Mouse (Mus musculus) MEL (cell line): ENCODE data around the gene Lpar5.

ENCODE experiments used
- CTCF ChIP-seq, 3 experiments: IDR thresholded peaks in 2 of 3; conservative IDR thresholded peaks in 1 of 3; 2 replicates each; pipeline ENCODE4 v1.5.1; 2011 to 2012; ENCODE audit warnings: low read length in 3 of 3, low read depth in 2 of 3, mild to moderate bottlenecking in 2 of 3, improper control_type of control experiment in 1 of 3, inconsistent platforms in 1 of 3, mixed read lengths in 1 of 3, moderate library complexity in 1 of 3; ENCODE audit not compliant: control insufficient read depth in 1 of 3, insufficient read depth in 1 of 3, poor library complexity in 1 of 3, severe bottlenecking in 1 of 3
- GATA1 ChIP-seq: IDR thresholded peaks from 2 replicates; pipeline ENCODE4 v1.6.1; 2011; ENCODE audit warnings: low read depth, low read length, improper control_type of control experiment
- JUND ChIP-seq: IDR thresholded peaks from 2 replicates; pipeline ENCODE4 v1.6.1; 2011; ENCODE audit warnings: low read depth, mild to moderate bottlenecking, improper control_type of control experiment, low read length
- NRF1 ChIP-seq: IDR thresholded peaks from 2 replicates; pipeline ENCODE4 v1.6.1; 2014; ENCODE audit warnings: low read depth, mild to moderate bottlenecking, inconsistent platforms, low read length, improper control_type of control experiment, moderate library complexity; ENCODE audit not compliant: poor library complexity, insufficient read depth, severe bottlenecking
- POLR2A ChIP-seq, 2 experiments: IDR thresholded peaks; 2 replicates each; pipeline ENCODE4 v1.6.1; 2011 to 2012; ENCODE audit warnings: low read length in 2 of 2, mild to moderate bottlenecking in 2 of 2, control low read depth in 1 of 2, improper control_type of control experiment in 1 of 2, low read depth in 1 of 2, moderate library complexity in 1 of 2; ENCODE audit not compliant: control insufficient read depth in 1 of 2, insufficient read depth in 1 of 2, poor library complexity in 1 of 2
- POLR2AphosphoS5 ChIP-seq: IDR thresholded peaks from 2 replicates; pipeline ENCODE4 v1.6.1; 2012; ENCODE audit warnings: low read depth, borderline replicate concordance, mild to moderate bottlenecking, inconsistent platforms, low read length, moderate library complexity, mixed read lengths
- TAL1 ChIP-seq: IDR thresholded peaks from 2 replicates; pipeline ENCODE4 v1.6.1; 2012; ENCODE audit warnings: mild to moderate bottlenecking, inconsistent platforms, low read length, moderate library complexity, mixed read lengths
- TBP ChIP-seq: IDR thresholded peaks from 2 replicates; pipeline ENCODE4 v1.8.0; 2011; ENCODE audit warnings: low read depth, low read length, improper control_type of control experiment
- TCF12 ChIP-seq: IDR thresholded peaks from 2 replicates; pipeline ENCODE4 v1.6.1; 2014; ENCODE audit warnings: low read depth, mild to moderate bottlenecking, inconsistent platforms, low read length, improper control_type of control experiment, moderate library complexity
- ZNF384 ChIP-seq: IDR thresholded peaks from 2 replicates; pipeline ENCODE4 v1.6.1; 2012; ENCODE audit warnings: low read depth, mild to moderate bottlenecking, inconsistent platforms, low read length, improper control_type of control experiment

DNA sequence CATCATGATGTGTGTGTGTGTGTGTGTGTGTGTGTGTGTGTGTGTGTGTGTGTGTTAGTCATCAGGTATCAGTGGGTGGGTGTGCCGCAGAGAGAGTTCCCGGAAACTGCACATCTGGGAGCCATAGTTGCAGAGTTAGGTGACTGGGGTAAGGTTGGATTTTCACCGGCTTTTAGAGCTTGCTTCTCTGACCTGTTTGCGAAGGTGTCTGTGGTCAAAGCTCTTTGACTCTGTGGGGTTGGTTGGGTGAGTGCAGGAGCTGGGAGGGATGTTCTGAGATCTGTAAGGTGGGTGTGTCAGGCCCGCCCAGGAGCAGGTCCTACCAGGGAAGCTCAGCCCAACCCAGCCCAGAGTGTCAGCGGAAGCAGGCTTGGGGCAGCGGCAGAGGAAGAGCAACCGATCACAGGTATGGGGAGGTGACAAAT lies at the start of gene Lpar5:
- TF ChIP-seq NRF1: no peak
- no peak for TF ChIP-seq CTCF (IDR thresholded peaks at IDR 0.05 in 2 of 3, conservative IDR thresholded peaks at IDR 0.05 in 1 of 3; ENCODE audit: control insufficient read depth in 1 of 3, insufficient read depth in 1 of 3, low read depth in 2 of 3, low read length in 3 of 3, poor library complexity in 1 of 3, severe bottlenecking in 1 of 3)
- TF ChIP-seq GATA1: no peak
- TF ChIP-seq TAL1: no peak
- TF ChIP-seq TCF12: no peak
- TF ChIP-seq TBP: no peak
- no peak for TF ChIP-seq POLR2AphosphoS5
- no peak for TF ChIP-seq JUND
- TF ChIP-seq ZNF384: no peak
- TF ChIP-seq POLR2A (IDR thresholded peaks at IDR 0.05; ENCODE audit: control insufficient read depth in 1 of 2, insufficient read depth in 1 of 2, low read depth in 1 of 2, low read length in 2 of 2, poor library complexity in 1 of 2): no peak
